14 mouse cellular contexts compared by ENCODE assay signal in the genomic region with DNA sequence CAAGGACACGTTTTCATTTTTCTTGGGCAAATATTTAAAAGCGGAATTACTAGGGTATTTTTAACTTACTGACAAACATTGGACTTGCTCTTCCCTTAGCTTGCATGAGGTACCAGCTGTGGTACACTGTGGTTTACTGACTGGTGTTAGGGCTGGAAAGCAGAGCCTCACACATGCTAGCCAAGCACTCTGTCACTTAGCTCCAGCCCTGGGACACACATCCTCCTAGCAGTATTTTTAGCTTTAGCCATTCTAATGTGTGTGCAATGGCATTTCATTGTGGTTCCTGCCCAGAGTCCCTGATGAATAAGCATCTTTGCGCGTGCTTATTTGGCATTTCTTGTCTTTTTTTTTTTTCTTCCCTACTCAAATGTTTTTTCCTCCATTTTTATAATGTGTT.
A peak's percentile ranks its signal among the peaks of the same experiment; 100 is the strongest.
DNase-seq lines count a peak whose midpoint lies in the region; ATAC-seq lines count a peak whose summit lies in the region.
"Had no signal": no experiment of that assay in that cellular context is flagged by ENCODE, and none has a peak within 500 bp of the region (broad histone marks: within the 10 kb centered on the region; RNA-seq: fewer than 3 reads in every experiment).

No protein-coding gene starts in this region.

- peak overlapping the region; percentile 32; the same call in 1 of the 2 replicates for H3K27ac ChIP-seq in liver, embryonic 12.5 days
- no peak overlapping the region for H3K27ac ChIP-seq in liver, embryonic 11.5 days (ENCODE audit: low read depth, low read length)
- H3K27ac ChIP-seq: hindbrain, embryonic 14.5 days had no signal

- no peak overlapping the region for H3K4me3 ChIP-seq in liver, embryonic 12.5 days
- H3K4me3 ChIP-seq in liver, embryonic 11.5 days (ENCODE audit: low read depth, low read length), result no peak overlapping the region

- H3K27me3 ChIP-seq in liver, embryonic 12.5 days (replicated peaks), result no peaks in the 10 kb centered on the region
- no peaks in the 10 kb centered on the region for H3K27me3 ChIP-seq in liver, embryonic 11.5 days (replicated peaks; ENCODE audit: control insufficient read depth, insufficient read depth, low read length)

- no peak for DNase-seq in frontal cortex, postnatal 36 days (ENCODE audit: low spot score in 2 of 2)
- DNase-seq in liver, embryonic 11.5 days (ENCODE audit: low spot score), result no peak
- no peak for DNase-seq in right cerebral cortex, adult 2 months (ENCODE audit: low spot score in 2 of 2)
- DNase-seq in kidney, postnatal 25 days, result no peak
- DNase-seq: adrenal gland, postnatal 10 days; cerebellum, adult 11 months; kidney, adult 9 months; right cerebral cortex, postnatal 14 days; thymus, postnatal 14 days had no signal

- H3K36me3 ChIP-seq in liver, embryonic 12.5 days, result peaks cover 18% of the 10 kb centered on the region
- no peaks in the 10 kb centered on the region for H3K36me3 ChIP-seq in liver, embryonic 11.5 days (ENCODE audit: control insufficient read depth, insufficient read depth, low read length)

- ATAC-seq in frontal cortex, adult (ENCODE audit: low TSS enrichment), result peak; percentile 41; the same call in 1 of the 2 replicates
- no peak for ATAC-seq in liver, embryonic 12.5 days
- no peak for ATAC-seq in liver, embryonic 11.5 days (replicated peaks; ENCODE audit: low FRiP score)
- peak; percentile 69 for ATAC-seq in granulocyte monocyte progenitor cell, adult 5-6 weeks (replicated peaks; ENCODE audit: poor library complexity, severe bottlenecking)
- 0 out of 2 replicates have a peak, but pooled peaks have one; percentile 24 for ATAC-seq in megakaryocyte, adult 5-6 weeks (ENCODE audit: poor library complexity, severe bottlenecking)

- H3K4me2 ChIP-seq in liver, embryonic 12.5 days, result no peak overlapping the region
- no peak overlapping the region for H3K4me2 ChIP-seq in liver, embryonic 11.5 days
- H3K4me2 ChIP-seq: hindbrain, embryonic 14.5 days had no signal

- H3K9ac ChIP-seq in liver, embryonic 12.5 days, result no peak overlapping the region
- H3K9ac ChIP-seq in liver, embryonic 11.5 days (ENCODE audit: low read depth, low read length), result no peak overlapping the region
- H3K9ac ChIP-seq: hindbrain, embryonic 14.5 days had no signal

- H3K9me3 ChIP-seq in liver, embryonic 12.5 days (replicated peaks), result no peaks in the 10 kb centered on the region
- H3K9me3 ChIP-seq in liver, embryonic 11.5 days (ENCODE audit: control insufficient read depth, low read length), result no peaks in the 10 kb centered on the region

- WGBS in liver, embryonic 12.5 days (ENCODE audit: insufficient replicate concordance), result 73% methylated on average over 4 of the region's 4 CpGs
- WGBS in liver, embryonic 11.5 days, result 75% methylated on average over 4 of the region's 4 CpGs

- H3K4me1 ChIP-seq in liver, embryonic 12.5 days, result peaks cover 44% of the 10 kb centered on the region
- H3K4me1 ChIP-seq in liver, embryonic 11.5 days (replicated peaks; ENCODE audit: control insufficient read depth, insufficient read depth, low read length), result peaks cover 8% of the 10 kb centered on the region; the same call in 1 of the 2 replicates

Comparison
In these comparisons a context has a peak if more than half of its experiments do, and no peak if none do; other contexts are left out.
1. ATAC-seq: peak in frontal cortex, adult (single experiment), granulocyte monocyte progenitor cell, adult 5-6 weeks (single experiment) and megakaryocyte, adult 5-6 weeks (single experiment); none in liver, embryonic 12.5 days (single experiment) and liver, embryonic 11.5 days (single experiment).